ENCODE assay signal across 17 mouse cellular contexts in the genomic region with DNA sequence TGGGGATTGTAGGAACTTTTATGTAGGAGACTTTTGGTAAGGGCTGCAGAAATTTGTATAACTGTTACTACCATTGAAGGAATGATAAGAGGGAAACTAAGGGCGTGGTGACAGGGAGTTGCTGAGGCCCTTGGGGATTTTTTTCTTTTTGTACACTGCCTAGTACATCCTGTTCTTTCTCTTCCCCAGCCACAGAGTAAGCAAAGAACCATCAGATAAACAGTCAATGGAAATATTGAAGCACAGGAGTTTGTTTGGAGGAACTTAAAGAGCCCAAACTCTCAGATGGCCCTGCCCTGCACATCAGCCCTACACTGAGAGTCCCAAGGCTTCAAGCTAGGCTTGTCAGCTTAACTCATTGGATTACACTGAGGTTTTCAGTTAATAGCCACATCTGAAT.
DNase-seq lines count a peak whose midpoint lies in the region; TF ChIP-seq lines count a peak whose summit lies in the region.
"Had no signal": no experiment of that assay in that cellular context is flagged by ENCODE, and none has a peak within 500 bp of the region (broad histone marks: within the 10 kb centered on the region; RNA-seq: fewer than 3 reads in every experiment).

No protein-coding gene starts in this region.

- no peak for TF ChIP-seq CTCF in left cerebral cortex, adult 2 months (IDR thresholded peaks at IDR 0.05)
- no peak for TF ChIP-seq CTCF in cortical plate, adult 2 months (IDR thresholded peaks at IDR 0.05; ENCODE audit: extremely low read depth, insufficient read depth, low read length)

- TF ChIP-seq POLR2A in cortical plate, adult 2 months (IDR thresholded peaks at IDR 0.05; ENCODE audit: extremely low read depth, insufficient read depth, low read length): no peak

- peaks cover 10% of the 10 kb centered on the region; the same call in 1 of the 2 replicates for H3K4me1 ChIP-seq in cortical plate, adult 2 months (ENCODE audit: control insufficient read depth, insufficient read depth, low read length)
- H3K4me1 ChIP-seq: midbrain, embryonic 10.5 days; stomach, embryonic 15.5 days had no signal

- intact Hi-C loops in gastrocnemius, postnatal 14 days (cut with DNase I; ENCODE audit: low total_unique reads): no loop called here
- intact Hi-C loops in left cerebral cortex, adult 2 months (cut with DNase I): no loop called here
- intact Hi-C loops in left cerebral cortex, postnatal 14 days (cut with DNase I): no loop called here

- H3K4me3 ChIP-seq in left cerebral cortex, adult 2 months: no peak overlapping the region
- no peak overlapping the region for H3K4me3 ChIP-seq in cortical plate, adult 2 months (ENCODE audit: insufficient read depth, low read length)
- H3K4me3 ChIP-seq: embryonic facial prominence, embryonic 13.5 days; hindbrain, embryonic 12.5 days; midbrain, embryonic 10.5 days; stomach, embryonic 15.5 days had no signal

- peak overlapping the region; percentile 62 for H3K27ac ChIP-seq in left cerebral cortex, adult 2 months
- H3K27ac ChIP-seq in cortical plate, adult 2 months (ENCODE audit: insufficient read depth, low read length): peak overlapping the region; percentile 92
- H3K27ac ChIP-seq: embryonic facial prominence, embryonic 13.5 days; hindbrain, embryonic 12.5 days; midbrain, embryonic 10.5 days; stomach, embryonic 15.5 days had no signal

- DNase-seq in gastrocnemius, postnatal 25 days: peak; percentile 28
- no peak for DNase-seq in gastrocnemius, postnatal 14 days
- DNase-seq in left cerebral cortex, adult 2 months (ENCODE audit: extremely low spot score in 1 of 2, low spot score in 2 of 2): no peak
- no peak for DNase-seq in left cerebral cortex, postnatal 14 days (ENCODE audit: low spot score in 2 of 2)
- DNase-seq in skeletal muscle tissue, adult 2 months (ENCODE audit: low read depth, low spot score): peak; percentile 73
- DNase-seq in cerebellum, postnatal 14 days: no peak
- DNase-seq: adrenal gland, postnatal 36 days; cerebellum, adult 8-10 months; kidney, adult 8-10 months; right cerebral cortex, adult 18-20 months; spleen, adult 18-20 months; thymus, postnatal 36 days had no signal

Comparison
In these comparisons a context has a peak if more than half of its experiments do, and no peak if none do; other contexts are left out.
1. DNase-seq: peak in gastrocnemius, postnatal 25 days (single experiment) and skeletal muscle tissue, adult 2 months (single experiment); none in gastrocnemius, postnatal 14 days (single experiment), left cerebral cortex, adult 2 months (0 of 2), left cerebral cortex, postnatal 14 days (0 of 2) and cerebellum, postnatal 14 days (0 of 2).